Mouse (Mus musculus) right cerebral cortex, postnatal 14 days (tissue): ENCODE measurements around the gene Dnah1.
A peak's percentile ranks its signal among the peaks of the same experiment; 100 is the strongest.

ENCODE experiments used
- DNase-seq: peaks from one replicate; pipeline ENCODE4 v3.0.0; 2022

The Dnah1 gene

GRCm38 (mm10) chr14:31233070-31233995 is 90.4 kb downstream of the Dnah1 start:
- DNase-seq = no peak

- no peak for DNase-seq
Observed at GRCm38 (mm10) chr14:31232404-31233069, 91.2 kb downstream of the Dnah1 start.

- no peak for DNase-seq
Observed at GRCm38 (mm10) chr14:31230442-31230841, 93.3 kb downstream of the Dnah1 start.

GRCm38 (mm10) chr14:31228234-31228633 is 95.5 kb downstream of the Dnah1 start:
- no peak for DNase-seq

GRCm38 (mm10) chr14:31226978-31227377 is 96.7 kb downstream of the Dnah1 start:
- DNase-seq = peak; percentile 57

GRCm38 (mm10) chr14:31217666-31218065 is 106.0 kb downstream of the Dnah1 start, which contains the start of gene Sema3g:
Sema3g (plus strand) TSS chr14:31217860.
- DNase-seq = peak; percentile 33

GRCm38 (mm10) chr14:31216846-31217245 is 106.8 kb downstream of the Dnah1 start, which contains the start of gene Nisch:
Nisch (minus strand) TSS chr14:31216946.
- DNase-seq = no peak

- peak; percentile 59 for DNase-seq
Observed at GRCm38 (mm10) chr14:31215157-31216002, 108.3 kb downstream of the Dnah1 start.

- no peak for DNase-seq
Observed at GRCm38 (mm10) chr14:31214684-31215083, 109.0 kb downstream of the Dnah1 start.

GRCm38 (mm10) chr14:31213868-31214267 is 109.8 kb downstream of the Dnah1 start:
- DNase-seq = no peak

GRCm38 (mm10) chr14:31212499-31212898 is 111.2 kb downstream of the Dnah1 start:
- DNase-seq = no peak

- DNase-seq = no peak
Observed at GRCm38 (mm10) chr14:31211854-31212253, 111.8 kb downstream of the Dnah1 start.
